Mouse (Mus musculus) layer of hippocampus, postnatal 36 days (tissue): ENCODE results near the gene A530016L24Rik. TPM values are rescaled to one million over a fixed set of nuclear protein-coding genes. Genes with fewer than 3 reads are reported as not detected.

ENCODE experiments used
- DNase-seq, 2 experiments: peaks; one replicate each; pipeline ENCODE4 v3.0.0; 2022
- total RNA-seq, 2 experiments: library from RNA; stranded (reverse); gene quantifications; 2 replicates each; pipeline ENCODE4 v1.2.3; 2021

A530016L24Rik gene
- total RNA-seq = under 1 TPM in 1 of 2 experiments, not detected in 1; 0.20 TPM

GRCm38 (mm10) chr12:112489134-112489533, at the start of gene A530016L24Rik:
TSS of gene A530016L24Rik (plus strand) at chr12:112489448.
- DNase-seq = no peak

GRCm38 (mm10) chr12:112439993-112440392, 49.3 kb upstream of the A530016L24Rik start:
- no peak for DNase-seq

- peak; percentile 66 to 68 for DNase-seq
These were observed 40.0 kb upstream of the A530016L24Rik start for GRCm38 (mm10) chr12:112449144-112449827.

GRCm38 (mm10) chr12:112449828-112450180, 39.4 kb upstream of the A530016L24Rik start:
- DNase-seq = no peak

- DNase-seq = no peak
These were observed 38.4 kb upstream of the A530016L24Rik start for GRCm38 (mm10) chr12:112450883-112451282.

- no peak for DNase-seq
These were observed 37.9 kb upstream of the A530016L24Rik start for GRCm38 (mm10) chr12:112451381-112451780.

GRCm38 (mm10) chr12:112451826-112452225, 37.4 kb upstream of the A530016L24Rik start:
- no peak for DNase-seq

- no peak for DNase-seq
These were observed 33.0 kb upstream of the A530016L24Rik start for GRCm38 (mm10) chr12:112456144-112456713.

- peak; percentile 72 to 80 for DNase-seq
These were observed 31.4 kb upstream of the A530016L24Rik start for GRCm38 (mm10) chr12:112457839-112458238.

- no peak for DNase-seq
These were observed 26.8 kb upstream of the A530016L24Rik start for GRCm38 (mm10) chr12:112462423-112462822.

GRCm38 (mm10) chr12:112463209-112463608, 26.0 kb upstream of the A530016L24Rik start:
- no peak for DNase-seq

GRCm38 (mm10) chr12:112463750-112464444, 25.4 kb upstream of the A530016L24Rik start:
- DNase-seq = no peak

GRCm38 (mm10) chr12:112464516-112464915, 24.7 kb upstream of the A530016L24Rik start:
- DNase-seq = no peak

- no peak for DNase-seq
These were observed 23.3 kb upstream of the A530016L24Rik start for GRCm38 (mm10) chr12:112465928-112466327.

GRCm38 (mm10) chr12:112467387-112467786, 21.9 kb upstream of the A530016L24Rik start:
- DNase-seq = no peak

GRCm38 (mm10) chr12:112469393-112469792, 19.9 kb upstream of the A530016L24Rik start:
- no peak for DNase-seq

GRCm38 (mm10) chr12:112470216-112470615, 19.0 kb upstream of the A530016L24Rik start:
- DNase-seq = no peak

GRCm38 (mm10) chr12:112473777-112474176, 15.5 kb upstream of the A530016L24Rik start:
- DNase-seq = peak; percentile 72 to 76

- no peak for DNase-seq
These were observed 287 bp downstream of the A530016L24Rik start for GRCm38 (mm10) chr12:112489535-112489934.

GRCm38 (mm10) chr12:112490444-112490939, 1.2 kb downstream of the A530016L24Rik start:
- DNase-seq = no peak

GRCm38 (mm10) chr12:112496136-112496535, 6.9 kb downstream of the A530016L24Rik start:
- no peak for DNase-seq

GRCm38 (mm10) chr12:112497731-112498130, 8.5 kb downstream of the A530016L24Rik start:
- DNase-seq = no peak

- peak; percentile 50 to 60 for DNase-seq
These were observed 9.4 kb downstream of the A530016L24Rik start for GRCm38 (mm10) chr12:112498683-112499082.
